Mouse (Mus musculus): ENCODE results near the gene Sik3.

Gene Sik3

DNA sequence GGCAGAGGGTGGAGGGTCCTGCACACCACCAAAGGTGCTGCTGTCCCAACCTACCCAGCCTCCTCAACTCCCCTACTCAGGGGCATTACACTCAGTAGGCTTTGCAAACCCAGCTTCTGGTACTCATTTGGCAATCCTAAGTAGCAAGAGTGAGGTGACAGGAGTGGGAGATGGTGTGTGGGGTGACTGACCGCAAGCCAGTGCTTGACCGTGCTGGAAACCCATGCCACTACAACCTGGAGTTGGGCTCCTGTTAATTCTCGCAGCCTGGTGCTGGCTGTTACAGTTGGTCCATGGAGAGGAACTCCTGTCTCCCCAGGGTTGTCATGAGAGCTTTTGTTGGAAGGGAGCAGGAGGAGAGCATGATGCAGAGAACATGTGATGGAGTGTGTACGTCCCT lies 258.2 kb downstream of the Sik3 start:
- DNase-seq (ENCODE audit: low spot score in 2 of 2) = no peak

GRCm38 (mm10) chr9:46272070-46272469 lies 259.4 kb downstream of the Sik3 start:
- peak in 1 of 2 experiments; percentile 10 for DNase-seq (ENCODE audit: low spot score in 2 of 2)

DNA sequence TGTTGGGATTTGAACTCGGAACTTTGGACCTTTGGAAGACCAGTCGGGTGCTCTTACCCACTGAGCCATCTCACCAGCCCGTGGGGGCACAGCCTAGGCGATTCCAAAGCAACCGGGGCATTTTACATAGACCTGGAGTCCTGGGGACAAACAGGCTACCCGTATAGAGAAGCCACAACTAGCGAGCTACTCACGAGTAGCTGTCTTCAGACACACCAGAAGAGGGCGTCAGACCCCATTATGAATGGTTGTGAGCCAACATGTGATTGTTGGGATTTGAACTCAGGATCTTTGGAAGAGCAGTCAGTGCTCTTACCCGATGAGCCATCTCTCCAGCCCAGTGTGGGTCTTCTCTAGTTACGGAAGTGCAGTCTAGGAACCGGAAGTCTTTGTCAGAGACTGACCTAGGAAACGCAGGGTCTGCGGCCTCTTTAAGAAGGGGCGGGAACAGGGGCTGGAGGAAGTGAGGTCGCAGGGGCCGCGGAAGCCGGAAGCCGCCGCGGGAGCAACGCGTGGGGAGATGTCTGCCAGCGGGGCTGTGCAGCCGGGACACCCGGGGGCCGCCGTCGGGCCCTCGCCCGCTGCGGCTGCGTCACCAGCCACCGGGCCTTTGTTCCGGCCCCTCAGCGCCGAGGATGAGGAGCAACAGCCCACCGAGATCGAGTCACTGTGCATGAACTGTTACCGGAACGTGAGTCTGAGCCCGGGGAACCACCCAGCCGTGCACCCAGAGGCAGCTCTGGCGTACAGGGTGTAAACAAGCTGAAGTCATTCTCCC lies 260.2 kb downstream of the Sik3 start, which contains the start of gene Zpr1:
Gene Zpr1 (plus strand): TSS at position 388 of the 778 bp plus-strand sequence.
- peak; percentile 83 to 84 for DNase-seq (ENCODE audit: low spot score in 2 of 2)

Measured in thymus, postnatal 10 days (tissue).